Mouse (Mus musculus) cortical plate, adult 2 months (tissue): ENCODE measurements around the gene Cngb1. TPM values are rescaled to one million over a fixed set of nuclear protein-coding genes. Genes with fewer than 3 reads are reported as not detected.

Experiments
- H3K27ac ChIP-seq: fragments of 200-500 bp; 2 replicates; pipeline ENCODE4 v1.5.1; 2012; ENCODE audit warnings: low read length, control low read depth, inconsistent platforms; ENCODE audit not compliant: insufficient read depth
- H3K4me1 ChIP-seq: fragments of 200-500 bp; 2 replicates; pipeline ENCODE4 v1.6.1; 2011; ENCODE audit warnings: low read length; ENCODE audit not compliant: control insufficient read depth, insufficient read depth
- H3K4me3 ChIP-seq: fragments of 200-500 bp; 2 replicates; pipeline ENCODE4 v1.5.1; 2011; ENCODE audit warnings: mild to moderate bottlenecking, low read length, control low read depth; ENCODE audit not compliant: insufficient read depth
- CTCF ChIP-seq: fragments of 200-500 bp; IDR thresholded peaks from 2 replicates; pipeline ENCODE4 v1.5.1; 2011; ENCODE audit warnings: mild to moderate bottlenecking, control low read depth, low read length; ENCODE audit not compliant: insufficient read depth; ENCODE audit errors: extremely low read depth
- POLR2A ChIP-seq: fragments of 200-500 bp; IDR thresholded peaks from 2 replicates; pipeline ENCODE4 v1.6.1; 2011; ENCODE audit warnings: mild to moderate bottlenecking, low read length, control low read depth; ENCODE audit not compliant: insufficient read depth; ENCODE audit errors: extremely low read depth
- polyA plus RNA-seq: library from polyadenylated mRNA; depleted of rRNA; stranded (reverse); fragments of >200 nt; gene quantifications from 2 replicates; pipeline ENCODE4 v1.2.3, GENCODE M21; 2012

The Cngb1 gene
- polyA plus RNA-seq, 1 experiment: 0.06 TPM

DNA sequence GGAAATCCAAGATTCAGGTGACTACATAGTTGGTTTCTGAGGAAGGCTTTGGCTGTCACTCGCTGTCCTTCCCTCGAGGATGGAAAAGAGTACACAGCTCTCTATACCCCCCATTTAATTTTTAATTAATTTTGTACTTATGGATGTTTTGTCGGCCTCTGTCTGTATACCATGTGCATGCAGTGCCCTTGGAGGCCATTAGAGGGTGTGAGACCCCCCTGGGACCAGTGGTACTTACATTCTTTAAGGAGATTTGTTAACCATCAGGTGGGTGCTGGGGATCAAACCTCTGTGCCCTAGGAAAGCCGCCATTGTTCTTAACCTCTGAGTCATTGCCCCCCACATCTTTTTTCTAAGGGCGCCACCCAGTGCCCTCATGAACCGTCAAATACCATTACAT is 38.3 kb upstream of the Cngb1 start:
- H3K4me3 ChIP-seq: no peak overlapping the region
- TF ChIP-seq CTCF (no peak), POLR2A (no peak)

DNA sequence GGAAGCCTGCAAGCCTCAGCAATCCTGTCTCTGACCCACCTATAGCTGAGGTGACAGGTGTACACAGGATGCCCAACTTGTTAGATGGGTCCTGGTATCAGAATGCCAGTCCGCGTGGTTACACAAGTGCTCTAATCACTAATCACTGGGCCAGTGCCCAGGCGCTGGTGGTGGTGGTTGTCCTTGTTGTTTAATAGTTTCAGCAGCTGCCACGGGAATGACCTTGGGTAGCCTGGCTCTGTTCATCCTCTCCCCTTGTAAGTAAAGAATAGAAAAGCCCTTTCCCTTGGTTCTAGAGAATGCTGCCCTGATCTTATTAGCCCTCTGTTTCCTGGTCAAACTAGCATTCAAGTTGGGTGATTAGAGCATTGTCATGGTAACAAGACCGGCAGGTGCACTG is 35.3 kb upstream of the Cngb1 start:
- no peak overlapping the region for H3K4me3 ChIP-seq
- TF ChIP-seq POLR2A (no peak), CTCF (no peak)
- H3K27ac ChIP-seq: no peak overlapping the region
- H3K4me1 ChIP-seq: no peaks in the 10 kb centered on the region

More for the DNA sequence above, 38.3 kb upstream of the Cngb1 start:
- peaks cover 7% of the 10 kb centered on the region for H3K4me1 ChIP-seq
- no peak overlapping the region for H3K27ac ChIP-seq

DNA sequence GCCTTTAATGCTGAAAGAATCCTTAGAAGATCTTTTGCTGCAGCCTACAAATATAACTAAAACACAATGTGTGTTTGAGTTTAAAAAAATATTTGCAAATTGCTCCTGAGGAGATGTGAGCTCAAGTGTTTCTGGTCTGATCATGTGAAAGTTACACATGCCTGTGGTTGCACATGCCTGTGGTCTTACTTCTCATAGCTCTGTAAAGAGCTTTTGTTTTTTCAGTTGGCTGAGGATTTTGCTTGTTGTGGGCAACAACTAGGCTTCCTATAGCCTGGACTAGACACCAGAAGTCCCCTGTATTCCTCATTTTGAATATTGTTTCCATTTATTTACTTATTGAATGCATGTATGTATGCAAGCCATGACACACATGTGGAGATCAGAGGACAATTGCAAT is 30.0 kb upstream of the Cngb1 start:
- Histone ChIP-seq H3K27ac (no peak overlapping the region), H3K4me3 (no peak overlapping the region), H3K4me1 (no peaks in the 10 kb centered on the region; the same call in 1 of the 2 replicates)
- TF ChIP-seq CTCF (no peak), POLR2A (no peak)

DNA sequence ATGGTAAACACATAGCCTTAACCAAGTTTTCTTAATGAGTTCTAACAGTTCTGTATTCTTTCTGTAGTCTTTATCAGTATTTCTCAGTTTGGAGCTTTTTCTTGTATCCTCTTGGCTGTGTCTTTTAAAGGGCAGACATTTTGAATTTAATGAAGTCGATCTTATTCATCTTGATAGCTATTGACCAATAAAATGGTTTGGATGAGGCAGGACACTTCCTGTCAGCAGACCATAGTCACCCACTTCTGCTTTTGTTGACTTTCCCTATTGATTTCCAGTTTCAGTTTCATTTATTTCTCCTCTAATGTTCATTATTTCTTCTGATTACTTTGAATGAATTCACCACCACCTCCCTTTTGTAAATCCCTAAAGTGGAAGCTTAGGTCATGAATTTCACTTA is 29.3 kb upstream of the Cngb1 start:
- no peak overlapping the region for H3K4me3 ChIP-seq
- no peak for TF ChIP-seq POLR2A
- H3K4me1 ChIP-seq: no peaks in the 10 kb centered on the region; the same call in 1 of the 2 replicates
- H3K27ac ChIP-seq: no peak overlapping the region

DNA sequence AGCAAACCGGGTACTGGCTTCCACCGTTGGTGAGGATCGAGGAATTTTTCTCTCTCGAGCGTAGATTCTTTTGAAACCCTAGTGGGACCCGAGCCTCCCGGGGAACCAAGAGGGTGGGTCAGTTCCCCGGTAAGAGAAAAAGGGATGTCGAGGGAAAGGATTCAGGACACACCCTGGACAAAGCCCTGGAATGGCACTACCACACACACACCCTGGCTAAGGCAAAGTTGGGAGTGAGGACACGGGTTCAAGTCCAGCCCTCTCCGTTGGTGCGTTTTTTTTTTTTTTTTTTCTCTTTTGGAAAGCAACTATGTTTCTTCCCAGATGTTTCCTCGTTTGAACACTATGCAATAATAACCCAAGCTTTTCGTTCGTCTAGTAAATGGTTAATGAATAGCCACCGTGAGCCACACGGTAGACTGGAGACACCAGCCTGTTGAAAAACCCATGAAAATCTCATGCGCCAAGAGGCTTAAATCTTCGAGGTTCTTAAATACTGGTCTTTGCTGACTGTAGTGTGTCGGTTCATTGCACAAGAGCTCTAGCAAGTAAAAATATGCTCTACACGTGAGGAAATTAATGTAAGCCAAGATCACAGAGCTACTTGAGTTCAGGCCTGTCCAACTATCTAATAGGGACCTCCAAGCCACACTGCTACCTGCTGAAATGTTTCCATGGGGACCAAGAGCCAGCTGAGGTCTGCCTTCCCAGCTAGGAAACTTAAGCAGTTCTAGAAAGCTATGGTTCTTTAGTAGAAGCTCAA is 26.2 kb upstream of the Cngb1 start:
- H3K27ac ChIP-seq: no peak overlapping the region
- TF ChIP-seq POLR2A (no peak), CTCF (no peak)

DNA sequence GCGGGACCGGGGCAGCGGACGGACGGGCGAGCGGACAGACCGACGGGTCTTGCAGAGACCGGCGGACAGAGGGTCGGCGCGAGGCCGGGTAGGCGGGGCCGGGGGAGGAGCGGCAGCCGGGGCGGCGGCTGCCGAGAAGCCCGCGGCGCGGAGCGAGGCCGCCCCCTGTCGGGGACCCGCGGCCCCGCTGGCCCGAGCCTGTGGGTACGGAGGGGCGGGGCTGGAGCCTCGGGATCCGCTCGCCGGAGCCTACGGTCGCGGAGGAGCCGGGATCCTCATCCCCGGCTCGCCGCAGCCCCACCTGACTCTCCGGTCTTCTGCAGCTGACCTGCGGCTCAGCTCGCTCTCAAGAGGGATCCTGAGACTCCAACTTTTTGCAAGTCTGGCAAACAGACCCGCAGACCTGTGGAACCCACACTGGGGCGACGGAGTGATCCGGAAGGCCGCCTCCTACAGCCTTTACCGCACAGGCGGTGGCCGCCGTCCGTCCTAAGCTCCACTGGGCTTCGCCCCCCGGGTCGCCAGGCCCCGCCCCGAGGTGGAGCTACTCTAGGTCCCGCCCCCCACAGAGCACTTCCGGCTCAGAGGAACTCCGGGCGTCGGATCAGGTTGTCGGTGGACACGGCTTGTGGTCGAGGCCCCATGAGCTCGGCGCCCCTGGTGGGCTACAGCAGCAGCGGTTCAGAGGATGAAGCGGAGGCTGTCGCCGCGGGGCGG is 25.5 kb upstream of the Cngb1 start, which contains the start of the genes Zfp319 and Usb1:
Gene Zfp319 (minus strand): TSS at position 231 of the 717 bp plus-strand sequence.
Gene Usb1 (plus strand): TSS at position 565 of the 717 bp plus-strand sequence.
- Histone ChIP-seq H3K4me3 (peak within 1 kb of the TSS; percentile 87), H3K27ac (peak within 1 kb of the TSS; percentile 97), H3K4me1 (peaks cover 1% of the 10 kb centered on the region; the same call in 1 of the 2 replicates)
- TF ChIP-seq CTCF (0 out of 2 replicates have a peak, but pooled peaks have one; percentile 1), POLR2A (peak; percentile 72)

More for the DNA sequence above, 26.2 kb upstream of the Cngb1 start:
- Histone ChIP-seq H3K4me3 (peak overlapping the region; percentile 87), H3K4me1 (peaks cover 1% of the 10 kb centered on the region; the same call in 1 of the 2 replicates)

DNA sequence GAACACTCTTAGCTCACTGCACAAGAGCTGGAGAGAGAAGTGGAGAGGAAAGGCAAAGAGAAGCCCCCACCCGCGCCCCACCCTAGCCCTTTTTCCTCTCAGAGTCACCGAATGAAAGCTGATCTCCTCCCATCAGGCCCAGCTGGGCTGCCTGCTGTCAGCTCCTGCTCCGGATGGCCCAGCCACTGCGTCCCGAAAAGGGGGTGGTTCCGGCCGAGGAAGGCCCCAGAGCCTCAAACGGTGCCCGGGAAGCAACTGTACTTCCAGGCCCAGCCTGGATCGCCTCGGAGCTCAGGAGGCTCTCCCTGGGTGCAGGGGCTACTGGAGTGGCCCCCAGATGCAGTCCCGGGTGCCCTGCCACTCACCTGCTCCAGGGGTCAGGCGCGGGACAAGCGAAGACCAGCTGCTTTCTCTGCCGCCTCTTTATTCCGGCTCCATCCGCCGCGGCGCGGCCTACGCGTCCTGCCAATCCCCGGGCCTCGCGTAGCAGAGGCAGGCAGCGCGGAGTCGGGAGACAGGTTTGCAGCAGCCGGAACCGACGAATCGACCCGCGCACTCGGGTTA is 24.9 kb upstream of the Cngb1 start:
- Histone ChIP-seq H3K27ac (peak overlapping the region; percentile 88), H3K4me1 (peaks cover 1% of the 10 kb centered on the region; the same call in 1 of the 2 replicates), H3K4me3 (peak overlapping the region; percentile 87)
- no peak for TF ChIP-seq CTCF
- no peak for TF ChIP-seq POLR2A

DNA sequence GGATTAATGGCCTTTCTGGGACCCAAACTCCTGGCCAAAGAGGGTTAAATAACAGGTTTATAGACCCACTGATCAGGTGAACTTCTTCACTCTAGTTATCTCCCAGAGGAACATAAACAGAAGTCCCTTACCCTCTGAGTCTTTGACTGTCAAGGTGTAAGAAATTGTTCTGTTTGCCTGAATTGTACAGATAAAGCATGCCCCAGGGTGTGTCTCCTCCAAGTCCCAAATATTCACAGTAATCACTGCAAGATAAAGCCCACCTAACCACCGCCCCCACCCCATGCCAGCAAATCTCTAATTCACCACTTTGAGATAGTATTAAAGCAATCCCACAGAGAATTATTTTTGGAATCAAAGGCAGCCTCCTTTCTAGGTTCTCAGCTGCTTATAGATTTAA is 24.0 kb upstream of the Cngb1 start:
- Histone ChIP-seq H3K27ac (no peak overlapping the region), H3K4me1 (peaks cover 1% of the 10 kb centered on the region; the same call in 1 of the 2 replicates), H3K4me3 (peak overlapping the region; percentile 87; the same call in 1 of the 2 replicates)
- no peak for TF ChIP-seq CTCF
- TF ChIP-seq POLR2A: no peak

DNA sequence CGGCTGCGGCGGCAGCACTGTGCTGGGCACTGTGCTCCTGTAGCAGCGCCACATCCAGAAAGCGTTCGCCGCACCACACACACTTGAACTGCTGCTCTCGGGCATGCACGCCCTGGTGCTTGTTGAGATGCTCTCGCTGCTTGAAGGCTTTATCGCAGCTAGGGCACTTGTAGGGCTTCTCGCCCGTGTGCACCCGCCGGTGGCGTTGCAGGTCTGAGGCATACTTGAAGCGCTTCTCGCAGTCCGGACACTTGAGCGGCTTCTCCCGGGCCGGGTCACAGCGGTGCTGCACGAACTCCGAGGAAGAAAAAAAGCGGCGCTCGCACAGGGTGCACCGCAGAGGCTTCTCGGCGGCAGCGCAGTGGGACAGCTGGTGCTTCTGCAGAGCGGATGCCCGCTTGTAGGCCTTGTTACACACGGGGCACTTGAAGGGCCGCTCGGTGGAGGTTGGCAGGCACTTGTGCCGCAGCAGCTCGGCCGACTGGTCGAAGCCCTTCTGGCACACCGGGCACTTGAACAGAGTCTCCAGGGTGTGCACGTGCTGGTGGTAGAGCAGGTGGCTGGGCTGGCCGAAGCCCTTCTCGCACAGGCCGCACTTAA is 21.6 kb upstream of the Cngb1 start:
- Histone ChIP-seq H3K4me1 (peaks cover 1% of the 10 kb centered on the region; the same call in 1 of the 2 replicates), H3K4me3 (no peak overlapping the region), H3K27ac (no peak overlapping the region)
- TF ChIP-seq POLR2A (no peak), CTCF (no peak)
